Mouse (Mus musculus) liver, postnatal 0 days (tissue): ENCODE data around the gene Pnkp.

Source experiments
- CTCF ChIP-seq: sonication (generic); IDR thresholded peaks from 2 replicates; pipeline ENCODE4 v1.5.1; 2016; ENCODE audit warnings: antibody characterized with exemption, low read depth
- EP300 ChIP-seq: IDR thresholded peaks from 2 replicates; pipeline ENCODE4 v1.6.1; 2016; ENCODE audit warnings: antibody characterized with exemption, low read depth, mild to moderate bottlenecking

GRCm38 (mm10) chr7:44856265-44856916 lies 548 bp upstream of the Pnkp start:
- TF ChIP-seq CTCF (no peak), EP300 (peak; percentile 59; the same call in 1 of the 2 replicates)
